Mouse (Mus musculus) inflammation-experienced regulatory T-cells, adult 6 months (primary cell): ENCODE measurements around the gene Hacd1. TPM values are rescaled to one million over a fixed set of nuclear protein-coding genes. Genes with fewer than 3 reads are reported as not detected.

Experiments
- ATAC-seq: one replicate; pipeline ENCODE4 v1.8.0; 2017
- polyA plus RNA-seq, 3 experiments: library from polyadenylated mRNA; unstranded; fragments of 100-300 nt; shearing (Covaris generic); gene quantifications; one replicate each; pipeline ENCODE4 v1.2.1; 2017

The Hacd1 gene
- not detected for polyA plus RNA-seq

DNA sequence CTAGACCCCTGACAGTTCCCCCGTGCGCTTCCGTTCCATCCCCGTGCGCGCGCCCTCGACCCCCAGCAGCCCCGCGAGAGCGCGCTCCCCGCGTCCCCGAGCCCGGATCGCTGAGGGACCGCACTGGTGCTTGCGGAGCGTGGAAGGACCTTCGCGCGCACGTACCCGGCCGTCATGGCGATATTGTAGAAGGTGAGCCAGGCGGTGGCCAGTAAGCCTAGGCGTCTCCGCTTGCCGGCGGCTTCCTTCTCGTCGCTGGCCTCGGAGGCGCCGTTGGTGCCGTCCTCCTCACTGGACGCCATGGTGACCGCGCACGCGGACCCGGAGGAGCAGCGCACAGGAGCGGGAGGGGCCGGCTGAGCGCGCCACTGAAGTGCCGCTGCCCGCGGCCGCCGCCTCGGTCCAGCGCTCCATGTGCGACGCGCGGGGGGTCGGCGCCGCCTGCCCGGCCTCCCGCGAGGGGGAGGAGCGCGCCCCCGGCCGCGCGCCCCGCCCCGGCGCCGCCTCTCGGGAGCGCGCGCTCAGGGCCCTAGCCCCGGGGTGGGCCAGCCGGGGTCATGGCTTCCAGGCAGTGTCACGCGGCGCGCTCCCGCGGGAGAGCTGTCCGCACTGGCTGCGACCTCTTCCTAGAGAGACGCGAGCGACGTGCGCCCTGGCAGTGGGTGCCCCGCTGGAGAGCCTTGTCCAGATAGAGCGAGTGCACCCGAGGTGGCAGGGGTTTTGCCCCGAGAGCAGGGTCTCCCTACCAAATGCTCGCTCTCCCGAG is at the start of gene Hacd1:
Hacd1 (minus strand) TSS at position 570 of the 766 bp plus-strand sequence.
- ATAC-seq = no peak

DNA sequence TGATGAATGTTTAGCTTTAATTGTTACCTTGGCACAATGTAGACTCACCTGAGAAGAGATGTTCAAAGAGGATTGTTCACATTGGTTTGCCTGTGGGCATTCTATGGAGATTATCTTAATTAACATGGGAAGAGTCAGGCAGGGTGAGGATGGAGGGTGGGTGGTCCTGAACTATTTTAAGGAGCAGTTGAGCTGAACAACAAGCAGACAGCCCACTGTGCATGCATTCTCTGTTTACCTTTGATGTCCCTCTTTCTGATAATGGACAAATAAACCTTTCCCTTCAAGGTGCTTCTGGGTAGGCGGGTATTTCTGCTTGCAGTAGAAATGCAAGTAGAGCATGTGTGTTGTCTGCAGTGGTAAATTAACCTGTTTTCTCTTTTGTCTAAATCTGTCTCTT is 48.0 kb upstream of the Hacd1 start:
- ATAC-seq = no peak

DNA sequence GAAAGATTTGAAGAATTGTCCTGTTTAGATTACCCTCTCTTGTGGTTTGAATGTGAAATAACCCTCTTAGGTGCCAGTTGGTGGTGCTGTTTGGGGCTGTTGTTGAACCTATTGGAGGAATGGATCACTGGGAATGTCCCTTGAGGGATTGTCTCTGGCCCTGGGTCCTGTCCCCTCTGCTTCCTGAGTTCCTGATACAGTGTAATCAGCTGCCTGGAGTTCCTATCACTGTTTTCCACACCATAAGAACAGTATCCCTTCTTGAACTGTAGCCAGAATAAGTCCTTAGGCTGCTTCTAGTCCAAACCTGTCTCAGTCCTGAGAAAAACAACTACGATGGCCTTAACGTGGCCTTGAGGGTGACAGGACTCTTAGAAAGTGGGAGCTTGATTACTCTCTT is 46.7 kb upstream of the Hacd1 start:
- ATAC-seq = no peak

DNA sequence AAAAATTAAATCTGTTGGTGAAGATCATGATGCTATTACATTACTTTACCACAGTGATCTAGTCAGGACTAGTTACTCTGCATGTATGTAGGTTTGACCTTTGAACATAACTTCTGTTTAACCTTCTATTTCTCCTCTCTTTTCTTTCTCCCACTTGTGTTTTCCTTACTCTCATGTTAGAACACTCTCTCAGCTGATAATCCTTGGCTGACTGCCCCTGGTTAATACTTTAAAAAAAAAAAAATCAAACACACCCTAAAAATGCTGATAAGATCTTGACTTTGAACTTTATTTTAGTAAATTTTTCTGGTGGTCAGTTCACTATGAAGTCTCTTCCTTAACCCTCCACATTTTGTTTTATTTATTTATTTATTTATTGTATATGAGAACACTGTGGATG is 44.6 kb upstream of the Hacd1 start:
- no peak for ATAC-seq

DNA sequence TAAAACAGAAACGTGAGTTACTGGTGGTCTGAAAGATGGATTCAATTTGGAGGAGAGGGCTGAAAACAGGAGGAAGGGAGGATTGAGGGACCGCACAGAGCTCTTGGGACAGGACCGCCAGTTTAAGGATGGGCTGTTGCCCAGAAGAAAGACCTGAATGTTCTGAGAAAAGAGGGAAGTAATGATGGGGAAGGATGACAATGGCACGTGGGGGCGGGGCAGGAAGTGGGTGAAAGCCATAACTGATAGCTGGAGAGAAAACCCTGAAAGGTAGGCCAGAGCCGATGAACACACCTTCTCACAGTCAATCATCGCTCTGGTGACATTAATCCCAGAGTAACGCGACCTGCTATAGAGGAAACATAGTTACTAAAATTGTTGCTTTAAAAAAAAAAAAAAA is 22.6 kb upstream of the Hacd1 start:
- ATAC-seq = peak; percentile 15

DNA sequence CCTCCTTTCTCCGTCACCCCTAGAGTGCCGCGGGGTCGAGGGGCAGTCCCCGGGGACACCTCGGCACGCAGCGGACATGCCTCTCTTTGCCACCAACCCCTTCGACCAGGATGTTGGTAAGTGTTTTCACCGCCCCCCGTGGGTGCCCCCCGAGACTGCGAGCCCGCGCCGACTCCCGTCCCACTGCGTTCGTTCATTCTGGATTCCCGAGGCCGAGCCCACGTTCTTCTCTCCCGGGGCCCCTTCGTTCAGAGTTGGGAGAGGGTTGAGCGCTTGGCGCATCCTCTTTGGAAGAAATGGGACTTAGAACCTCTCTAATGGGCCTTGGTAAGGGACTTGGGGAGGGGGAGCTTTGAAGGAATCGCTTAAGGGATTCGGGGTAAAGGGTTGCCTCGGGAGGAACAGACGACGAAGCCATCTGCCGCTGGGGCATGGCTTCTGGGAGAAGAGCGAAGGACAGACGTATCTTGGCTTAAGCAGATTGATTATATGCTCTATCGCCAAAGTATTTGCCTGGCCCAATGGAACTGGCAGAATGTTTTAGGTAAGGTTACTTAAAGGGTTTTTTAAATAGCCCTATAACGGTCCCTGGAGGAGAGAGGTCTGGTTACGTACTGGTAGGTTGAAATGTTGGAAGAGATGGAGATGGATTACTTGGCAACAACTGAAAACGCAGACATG is 18.4 kb upstream of the Hacd1 start:
- ATAC-seq = peak; percentile 2

DNA sequence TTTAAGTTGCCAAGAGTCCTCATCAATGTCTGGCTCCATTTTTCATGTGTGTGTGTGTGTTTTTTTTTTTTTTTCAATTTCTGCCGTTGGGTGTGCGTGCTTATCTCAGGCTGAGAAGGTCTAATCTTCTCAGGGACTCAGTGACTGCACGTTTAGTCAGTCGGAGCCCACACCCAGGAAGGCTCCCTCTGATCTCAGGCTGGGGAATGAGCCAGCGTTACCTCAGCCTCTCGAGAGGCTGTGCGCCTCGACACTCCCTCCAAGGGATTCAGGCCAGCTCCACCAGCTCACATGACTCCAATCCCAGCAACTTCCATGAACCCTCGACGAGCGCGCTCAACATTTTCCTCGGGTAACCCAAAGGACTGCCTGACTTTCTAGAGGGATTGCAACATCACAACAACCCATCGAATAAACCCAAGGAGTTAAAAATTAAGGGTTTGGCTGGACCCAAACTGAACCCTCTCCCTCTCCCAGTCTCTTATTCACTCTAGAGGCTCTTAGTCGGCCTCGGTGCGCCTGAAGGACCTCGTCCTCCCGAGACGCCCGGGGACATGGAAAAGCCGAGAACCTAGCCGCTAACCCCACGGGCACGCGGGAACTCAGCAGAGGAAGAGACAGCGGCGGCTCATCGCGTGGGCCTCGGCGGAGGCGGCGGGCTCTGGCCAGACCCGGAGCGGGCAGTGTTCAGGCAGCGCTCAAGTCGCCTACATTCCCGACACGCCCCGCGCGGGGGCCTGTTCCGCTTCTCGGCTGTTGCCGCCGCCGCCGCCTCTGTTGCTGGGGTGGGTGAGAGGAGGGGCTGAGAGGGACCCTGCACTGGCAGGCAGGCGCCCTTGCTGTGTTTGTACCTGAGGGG is 17.7 kb upstream of the Hacd1 start, which contains the start of gene Stam:
Stam (plus strand) TSS at position 737 of the 859 bp plus-strand sequence.
- peak; percentile 90 for ATAC-seq

DNA sequence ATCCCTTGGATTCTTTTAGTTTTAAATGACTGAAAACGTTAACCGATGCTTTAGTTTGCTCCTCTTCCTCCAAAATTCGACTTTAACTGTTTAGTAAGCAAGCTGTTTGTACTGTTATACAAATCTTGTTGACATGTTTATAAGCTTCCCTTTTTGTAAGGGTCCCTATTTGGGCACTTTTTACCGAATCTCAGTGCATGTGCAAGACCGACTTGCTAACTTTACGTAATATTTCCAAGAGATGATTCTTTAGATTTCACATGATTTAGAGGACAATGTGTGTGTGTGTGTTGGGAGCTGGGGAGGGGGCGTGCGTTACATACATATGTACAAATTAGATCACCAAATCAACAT is 17.1 kb upstream of the Hacd1 start:
- no peak for ATAC-seq

DNA sequence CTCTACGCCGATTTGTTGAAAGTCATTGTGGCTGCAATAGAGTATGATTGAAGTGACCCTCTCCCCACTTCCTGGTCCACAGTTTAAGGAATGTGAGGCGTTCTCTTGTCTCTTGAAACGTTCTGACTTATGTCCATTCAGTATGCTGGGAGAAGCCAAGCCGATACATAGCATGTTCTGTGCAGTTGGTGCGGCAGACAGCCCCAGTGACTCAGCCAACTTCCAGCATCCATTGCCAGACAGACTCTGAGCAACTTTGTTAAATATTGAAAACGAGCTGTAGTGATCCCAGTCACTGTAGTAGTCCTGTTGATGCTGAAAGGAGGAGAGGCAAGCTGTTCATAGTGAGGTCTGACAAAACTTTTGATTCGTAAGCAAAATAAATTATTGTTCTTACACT is 14.5 kb upstream of the Hacd1 start:
- no peak for ATAC-seq

DNA sequence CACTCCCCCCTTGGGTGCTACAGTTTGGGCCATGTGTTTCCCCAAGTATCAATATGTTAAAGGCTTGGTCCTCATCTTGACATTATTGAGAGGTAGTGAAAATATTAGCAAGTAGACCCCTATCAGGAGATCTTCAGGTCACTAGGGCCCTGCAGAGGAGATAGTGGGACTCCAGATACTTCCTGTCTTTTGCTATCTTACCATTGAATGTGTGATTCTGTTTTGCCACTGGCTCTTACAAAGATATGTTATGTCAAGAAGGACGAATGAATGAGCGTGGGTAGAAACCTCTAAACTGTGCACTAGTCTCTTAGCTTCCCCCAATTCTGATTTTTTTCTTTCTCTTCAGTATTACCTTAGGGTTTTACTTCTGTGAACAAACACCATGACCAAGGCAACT is 13.1 kb upstream of the Hacd1 start:
- ATAC-seq = no peak

DNA sequence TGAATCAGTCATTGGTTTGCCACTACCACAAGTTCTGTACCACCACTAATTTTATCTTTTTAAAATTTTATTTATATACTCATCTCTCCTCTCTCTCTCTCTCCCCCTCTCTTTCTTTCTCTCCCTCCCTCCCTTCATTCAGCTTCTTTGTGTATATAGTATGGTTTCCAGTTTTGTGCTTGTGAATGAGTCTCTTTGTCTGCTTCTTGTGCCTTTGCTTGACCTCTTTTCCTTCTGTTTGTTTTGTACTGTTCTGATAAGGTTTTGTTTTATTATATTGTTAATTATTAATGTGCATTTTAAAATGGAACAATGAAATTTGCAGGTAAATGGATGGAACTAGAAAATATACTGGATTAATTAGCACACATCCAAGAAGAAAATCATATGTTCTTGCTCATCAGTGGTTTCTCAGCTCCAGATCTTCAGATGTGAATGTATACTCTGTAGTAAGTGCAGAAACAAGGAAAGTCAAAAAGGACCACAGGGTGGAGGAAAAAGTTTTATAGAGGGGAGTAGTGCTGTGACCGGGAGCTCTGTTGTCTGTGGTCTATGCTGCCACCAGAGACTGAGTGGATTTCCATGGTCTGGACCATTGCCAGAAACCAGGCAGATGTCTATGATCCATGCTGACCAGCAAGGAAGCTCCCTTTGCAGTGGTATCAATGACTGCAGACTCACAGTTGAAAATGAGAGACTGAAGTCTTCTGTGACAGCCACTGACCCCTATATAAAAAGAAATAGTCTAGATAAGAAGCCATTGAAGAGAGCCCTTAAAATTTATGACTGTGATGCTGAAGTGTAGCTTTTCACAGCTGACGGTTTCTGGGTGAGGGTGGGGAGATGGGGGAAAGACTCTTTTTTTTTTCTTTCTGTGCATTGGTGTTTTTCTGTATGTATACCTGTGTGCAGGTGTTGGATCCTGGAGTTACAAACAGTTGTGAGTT is 10.0 kb upstream of the Hacd1 start:
- no peak for ATAC-seq

DNA sequence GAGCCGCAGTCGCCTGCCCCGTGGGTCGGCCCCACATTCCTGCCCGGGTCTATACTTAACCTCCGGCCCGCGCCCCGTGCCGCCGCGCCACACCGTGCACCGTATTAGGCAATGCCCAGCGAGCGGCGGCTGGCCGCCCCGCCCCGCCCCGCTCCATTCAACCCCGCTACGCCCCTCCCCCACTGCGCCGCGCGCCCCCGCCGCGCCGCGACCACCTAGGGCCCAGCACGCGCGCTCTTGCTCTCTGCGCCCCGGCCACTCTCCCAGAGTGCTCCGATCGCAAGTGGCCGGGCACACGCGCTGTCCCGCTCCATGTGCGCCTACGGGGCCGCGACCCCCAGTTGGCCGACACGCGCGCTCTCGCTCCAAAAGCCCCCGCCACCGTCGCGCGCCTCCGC is 768 bp downstream of the Hacd1 start:
- no peak for ATAC-seq

DNA sequence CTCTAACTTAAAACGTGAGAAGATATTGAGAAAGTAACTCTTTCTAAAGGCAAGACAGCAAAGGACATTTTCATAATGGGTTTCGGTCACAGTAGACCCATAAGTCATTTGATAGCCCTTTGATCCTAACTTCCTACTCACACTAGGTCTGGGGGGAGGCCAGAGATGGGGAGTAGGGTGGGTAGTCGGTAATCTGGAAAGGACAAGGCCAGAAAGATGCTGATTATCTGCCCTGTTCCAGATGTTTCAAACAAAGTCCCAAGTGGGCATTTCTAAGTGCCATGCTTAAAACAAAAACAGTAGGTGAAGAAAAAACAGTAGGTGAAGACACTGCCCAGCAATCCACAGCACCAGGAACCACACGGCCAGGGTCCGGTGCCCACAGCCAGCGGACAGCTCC is 1.2 kb downstream of the Hacd1 start:
- no peak for ATAC-seq

DNA sequence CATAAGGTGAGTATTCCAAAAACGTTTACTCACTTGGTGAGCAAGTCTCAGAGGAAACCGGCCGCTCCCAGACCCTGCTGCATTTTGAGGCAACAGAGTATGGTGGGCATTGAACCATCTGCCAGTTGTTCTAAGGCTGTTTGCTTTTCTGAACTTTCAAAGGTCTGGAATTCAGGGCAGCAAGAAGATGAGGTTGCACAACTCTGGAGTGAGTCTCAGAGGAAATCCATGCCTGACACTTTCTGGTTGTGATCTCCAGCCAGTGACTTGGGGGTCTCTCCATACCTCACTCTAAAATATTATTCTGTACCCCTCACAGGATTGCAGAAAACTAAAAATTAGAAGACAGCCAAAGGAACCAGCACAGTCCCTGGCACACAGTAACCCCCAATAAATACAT is 1.8 kb downstream of the Hacd1 start:
- ATAC-seq = no peak

DNA sequence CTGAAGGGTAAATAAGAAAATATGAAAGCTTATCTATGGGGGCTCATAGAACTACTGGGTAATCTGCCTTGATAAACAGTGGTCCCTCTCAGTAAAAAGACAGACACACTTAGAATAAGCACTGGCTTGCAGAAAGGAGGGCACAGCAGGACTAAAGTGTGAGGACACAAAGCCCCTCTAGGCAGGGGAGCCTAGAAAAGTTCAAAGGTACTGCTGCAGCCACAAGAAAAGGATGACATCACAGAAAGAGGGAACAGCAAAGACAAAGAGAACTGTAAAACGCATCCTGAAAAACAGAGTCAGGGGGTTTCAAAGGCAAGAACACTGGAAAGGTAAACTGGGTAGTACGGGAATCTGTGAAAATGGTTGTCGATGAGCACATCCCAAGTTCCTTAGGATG is 2.3 kb downstream of the Hacd1 start:
- ATAC-seq = no peak

DNA sequence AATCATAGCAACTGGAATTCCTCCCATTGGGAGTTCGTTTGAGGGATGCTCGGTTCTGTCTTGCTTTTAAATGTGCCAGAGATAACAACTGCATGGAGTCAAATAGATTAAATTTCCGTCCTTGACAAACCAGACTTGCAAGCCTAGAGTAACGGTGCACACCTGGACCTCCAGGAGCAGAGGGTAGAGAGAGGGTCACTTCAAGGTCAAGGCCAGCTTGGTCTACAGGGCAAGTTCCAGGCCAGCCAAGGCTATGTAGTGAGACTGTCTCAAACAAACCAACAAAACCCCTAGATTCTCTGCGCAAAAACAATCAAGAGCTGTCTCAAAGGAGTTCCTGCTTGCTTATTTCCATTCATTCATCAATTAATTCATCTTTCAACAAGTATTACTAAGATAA is 7.1 kb downstream of the Hacd1 start:
- ATAC-seq = no peak

DNA sequence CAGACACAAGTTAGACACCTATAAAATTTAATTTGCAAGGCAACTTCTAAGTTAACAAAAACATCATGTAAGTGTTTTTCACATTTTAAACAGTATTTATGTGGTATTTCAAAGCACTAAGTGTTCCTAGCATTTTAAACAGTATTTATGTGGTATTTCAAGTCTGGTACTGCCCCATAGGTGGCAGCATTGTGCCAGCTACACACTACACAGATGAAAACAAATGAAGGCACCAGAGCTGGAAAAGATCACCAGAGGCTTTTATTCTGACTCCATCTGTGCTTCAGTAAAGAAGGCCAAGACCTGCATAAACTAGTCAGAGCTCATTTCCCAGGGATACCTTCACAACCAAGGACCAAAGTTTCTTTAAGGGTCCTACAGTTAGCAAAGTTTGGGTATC is 7.6 kb downstream of the Hacd1 start:
- ATAC-seq = peak; percentile 90

DNA sequence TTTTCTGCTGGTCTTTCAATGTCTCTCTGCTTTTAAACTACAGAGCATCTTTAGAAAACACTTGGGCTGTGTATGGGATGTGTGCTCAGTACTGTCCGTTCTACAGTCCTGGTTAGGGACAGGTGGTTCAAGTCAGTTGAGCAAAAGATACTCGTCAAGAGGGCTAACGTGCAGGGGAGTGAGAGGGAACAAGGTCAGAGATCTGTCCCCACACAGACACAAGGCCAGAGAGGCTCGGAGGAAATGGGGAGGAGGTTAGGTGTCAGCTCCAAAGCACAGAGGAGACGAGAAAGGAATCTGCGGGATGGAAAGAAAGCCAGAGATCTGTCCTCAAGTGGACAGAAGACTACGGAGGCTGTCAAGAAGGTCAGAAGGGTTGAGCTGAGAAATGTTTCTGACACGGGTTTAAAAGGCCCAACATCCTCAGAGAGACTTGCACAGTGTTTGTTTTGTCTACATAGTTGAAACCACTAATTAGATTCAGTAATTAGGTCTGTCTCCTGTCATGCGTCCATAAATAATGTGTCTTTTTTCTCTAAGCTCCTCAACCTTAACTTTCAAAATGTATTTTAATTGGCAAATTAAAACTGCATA is 12.3 kb downstream of the Hacd1 start:
- no peak for ATAC-seq

DNA sequence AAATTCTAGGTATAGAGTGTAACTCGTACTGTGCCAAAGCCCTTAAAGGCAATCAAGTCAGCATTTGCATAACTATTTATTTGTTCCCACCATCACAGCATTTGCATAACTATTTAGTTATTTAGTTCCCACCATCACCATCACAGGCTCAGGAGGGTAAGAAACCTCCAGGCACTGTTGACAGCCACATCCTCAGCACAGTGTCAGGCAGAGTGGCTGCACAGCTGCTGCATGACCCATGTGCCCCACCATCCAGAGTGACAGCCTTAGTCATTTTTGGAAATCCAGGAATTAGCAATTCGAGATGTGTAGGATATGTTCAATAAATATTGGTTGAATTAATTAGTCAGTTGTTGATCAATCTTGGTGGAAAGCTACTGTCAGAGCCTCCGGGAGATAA is 12.9 kb downstream of the Hacd1 start:
- ATAC-seq = no peak

DNA sequence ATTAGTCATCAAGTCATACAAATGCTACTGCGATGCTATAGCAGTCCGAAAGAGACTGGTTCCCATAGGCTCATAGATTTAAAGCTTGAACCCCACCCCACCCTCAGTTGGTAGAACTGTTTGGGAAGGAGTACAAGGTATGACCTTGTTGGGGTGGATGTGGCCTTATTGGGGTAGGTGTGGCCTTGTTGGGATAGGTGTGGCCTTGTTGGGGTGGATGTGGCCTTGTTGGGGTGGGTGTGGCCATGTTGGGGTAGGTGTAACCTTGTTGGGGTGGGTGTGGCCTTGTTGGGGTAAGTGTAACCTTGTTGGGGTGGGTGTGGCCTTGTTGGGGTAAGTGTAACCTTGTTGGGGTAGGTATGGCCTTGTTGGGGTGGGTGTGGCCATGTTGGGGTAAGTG is 14.7 kb downstream of the Hacd1 start:
- ATAC-seq = no peak

DNA sequence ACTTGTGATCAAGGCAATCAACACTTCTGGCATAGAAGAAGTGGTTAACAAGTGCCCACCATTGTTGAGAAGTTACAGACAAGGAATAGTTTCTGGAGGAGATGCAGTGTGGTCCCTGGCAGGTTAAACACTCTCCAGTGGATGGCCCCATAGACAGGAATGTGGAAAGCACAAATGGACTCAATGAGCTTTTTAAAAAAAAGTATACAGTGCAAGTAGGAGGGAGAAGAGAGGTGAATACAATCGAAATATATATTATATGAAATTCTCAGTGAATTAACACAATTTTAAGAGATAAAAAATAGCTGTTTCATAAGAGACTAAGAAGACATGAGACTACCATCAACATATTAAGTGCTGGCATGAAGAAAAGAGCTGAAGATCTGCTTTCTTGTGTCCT is 36.7 kb downstream of the Hacd1 start:
- no peak for ATAC-seq

DNA sequence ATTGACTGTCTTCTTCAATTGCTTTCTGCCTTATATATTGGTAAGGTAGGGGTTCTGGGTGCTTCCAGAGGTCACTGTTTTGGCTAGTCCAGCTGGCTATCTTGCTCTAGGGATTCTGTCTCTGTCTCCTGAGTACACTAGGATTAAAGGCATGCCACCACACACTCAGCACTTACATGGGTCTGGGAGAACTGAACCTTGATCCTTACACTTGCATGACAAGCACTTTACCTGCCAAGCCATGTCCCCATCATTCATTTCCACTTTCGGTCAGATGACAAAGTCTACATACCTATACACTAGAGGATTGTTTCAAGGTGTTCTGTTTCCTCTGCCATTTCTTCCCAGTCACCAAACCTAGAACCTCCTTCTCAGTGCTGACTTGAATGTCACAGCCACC is 50.8 kb downstream of the Hacd1 start:
- ATAC-seq = no peak
